Mouse (Mus musculus): Measurements from ENCODE around the gene Nr1h5.

DNA sequence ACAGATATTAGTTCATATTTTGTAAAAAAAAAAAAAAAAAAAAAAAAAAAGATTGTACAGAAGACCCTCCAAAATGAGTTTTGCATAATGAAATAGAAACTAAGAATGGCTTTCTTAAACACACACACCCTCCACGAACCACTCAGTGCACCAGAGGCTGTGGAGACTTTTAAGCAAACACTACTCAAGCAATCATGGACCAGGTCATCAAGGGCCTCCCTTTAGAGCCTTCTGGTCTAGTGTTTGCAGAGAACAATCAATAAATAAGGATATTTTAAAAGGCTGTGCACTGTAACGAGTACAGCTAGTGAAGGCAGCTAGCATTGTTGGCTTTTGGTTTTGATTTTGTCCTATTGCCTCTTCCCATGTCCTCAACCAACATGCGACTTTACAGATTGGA lies 17.6 kb downstream of the Nr1h5 start:
- TF ChIP-seq CTCF (IDR thresholded peaks at IDR 0.05; ENCODE audit: borderline replicate concordance, insufficient read depth, low read length), result no peak
- no peak for TF ChIP-seq POLR2A (IDR thresholded peaks at IDR 0.05; ENCODE audit: low read depth, low read length)
